Mouse (Mus musculus): ENCODE results near the gene Tnfrsf26.

DNA sequence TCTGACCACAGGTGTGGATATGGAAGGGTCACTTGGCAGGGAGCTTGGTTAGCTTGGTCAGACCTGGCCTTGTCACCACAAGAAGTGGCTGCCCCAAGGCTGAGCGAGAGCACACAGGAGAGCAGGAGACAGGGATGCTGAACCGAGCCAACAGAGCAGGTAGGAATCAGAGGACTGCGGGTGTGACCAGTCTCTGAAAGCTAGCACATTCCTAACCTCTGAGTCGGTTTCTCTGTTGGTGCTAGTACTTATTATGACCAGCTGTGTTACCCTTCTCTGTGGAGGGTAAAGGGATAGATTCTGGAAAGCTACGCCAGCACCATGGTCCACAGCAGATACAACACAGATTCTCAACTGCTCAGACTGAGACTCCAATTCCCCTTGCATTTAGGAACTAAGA is 64.7 kb downstream of the Tnfrsf26 start:
- TF ChIP-seq GATA1 (IDR thresholded peaks at IDR 0.05; ENCODE audit: borderline replicate concordance, low read length) (no peak), FLI1 (IDR thresholded peaks at IDR 0.05; ENCODE audit: low read length) (no peak)
